Mouse (Mus musculus): Measurements from ENCODE around the gene Olfr1255. TPM values are rescaled to one million over a fixed set of nuclear protein-coding genes. Genes with fewer than 3 reads are reported as not detected.

Olfr1255 gene
- not detected in 2 replicates for polyA plus RNA-seq (2021; fragmentation: Nextera tagmentation)
- long read RNA-seq, experiment 1 = 0 reads
- long read RNA-seq, experiment 2 = 0 reads

GRCm38 (mm10) chr2:89811751-89812150, at the start of gene Olfr1255:
TSS of gene Olfr1255 (plus strand) at chr2:89812051.

GRCm38 (mm10) chr2:89793519-89793918, 18.3 kb upstream of the Olfr1255 start, which contains the start of gene Olfr1254:
TSS of gene Olfr1254 (minus strand) at chr2:89793619.

GRCm38 (mm10) chr2:89841455-89841854, 29.6 kb downstream of the Olfr1255 start, which contains the start of gene Olfr1256:
TSS of gene Olfr1256 (minus strand) at chr2:89841555.

GRCm38 (mm10) chr2:89848105-89848504, 36.3 kb downstream of the Olfr1255 start, which contains the start of gene Olfr48:
TSS of gene Olfr48 (minus strand) at chr2:89848205.

Other genes starting within 250 kb of the Olfr1255 start
- not detected in 2 replicates for gene Olfr1245, start 233.6 kb upstream of the Olfr1255 start, polyA plus RNA-seq (2021; fragmentation: Nextera tagmentation)
- gene Olfr1246, start 218.9 kb upstream of the Olfr1255 start, polyA plus RNA-seq (2021; fragmentation: Nextera tagmentation) = not detected in 2 replicates
- not detected in 2 replicates for gene Olfr1247, start 197.9 kb upstream of the Olfr1255 start, polyA plus RNA-seq (2021; fragmentation: Nextera tagmentation)
- not detected in 2 replicates for gene Olfr1248, start 193.8 kb upstream of the Olfr1255 start, polyA plus RNA-seq (2021; fragmentation: Nextera tagmentation)
- gene Olfr1249, start 177.1 kb upstream of the Olfr1255 start, polyA plus RNA-seq (2021; fragmentation: Nextera tagmentation) = not detected in 2 replicates
- not detected in 2 replicates for gene Olfr1250, start 150.6 kb upstream of the Olfr1255 start, polyA plus RNA-seq (2021; fragmentation: Nextera tagmentation)
- not detected in 2 replicates for gene Olfr1251, start 140.1 kb upstream of the Olfr1255 start, polyA plus RNA-seq (2021; fragmentation: Nextera tagmentation)
- gene Olfr1252, start 87.0 kb upstream of the Olfr1255 start, polyA plus RNA-seq (2021; fragmentation: Nextera tagmentation) = not detected in 2 replicates
- not detected in 2 replicates for gene Olfr1253, start 55.0 kb upstream of the Olfr1255 start, polyA plus RNA-seq (2021; fragmentation: Nextera tagmentation)
- gene Olfr1254, start 18.4 kb upstream of the Olfr1255 start, polyA plus RNA-seq (2021; fragmentation: Nextera tagmentation) = not detected in 2 replicates
- not detected in 2 replicates for gene Olfr1256, start 29.5 kb downstream of the Olfr1255 start, polyA plus RNA-seq (2021; fragmentation: Nextera tagmentation)
- gene Olfr48, start 36.2 kb downstream of the Olfr1255 start, polyA plus RNA-seq (2021; fragmentation: Nextera tagmentation) = not detected in 2 replicates
- not detected in 2 replicates for gene Olfr1257, start 66.4 kb downstream of the Olfr1255 start, polyA plus RNA-seq (2021; fragmentation: Nextera tagmentation)
- gene Olfr1258, start 115.3 kb downstream of the Olfr1255 start, polyA plus RNA-seq (2021; fragmentation: Nextera tagmentation) = 0.01 TPM in 1 of 2 replicates, not detected in the other
- gene Olfr1259, start 136.6 kb downstream of the Olfr1255 start, polyA plus RNA-seq (2021; fragmentation: Nextera tagmentation) = not detected in 2 replicates
- not detected in 2 replicates for gene Olfr1260, start 162.3 kb downstream of the Olfr1255 start, polyA plus RNA-seq (2021; fragmentation: Nextera tagmentation)
- gene Olfr1261, start 179.2 kb downstream of the Olfr1255 start, polyA plus RNA-seq (2021; fragmentation: Nextera tagmentation) = not detected in 2 replicates
- not detected in 2 replicates for gene Olfr1262, start 188.1 kb downstream of the Olfr1255 start, polyA plus RNA-seq (2021; fragmentation: Nextera tagmentation)
- not detected in 2 replicates for gene Olfr1263, start 200.1 kb downstream of the Olfr1255 start, polyA plus RNA-seq (2021; fragmentation: Nextera tagmentation)
- not detected in 2 replicates for gene Olfr1264, start 213.5 kb downstream of the Olfr1255 start, polyA plus RNA-seq (2021; fragmentation: Nextera tagmentation)
- not detected in 2 replicates for gene Olfr1265, start 223.3 kb downstream of the Olfr1255 start, polyA plus RNA-seq (2021; fragmentation: Nextera tagmentation)